Comparison of ENCODE assay signal across 11 mouse cellular contexts in genomic region chr14:73266166-73266565, GRCm38 (mm10). TPM values are rescaled to one million over a fixed set of nuclear protein-coding genes. Genes with fewer than 3 reads are reported as not detected.
A peak's percentile ranks its signal among the peaks of the same experiment; 100 is the strongest.
DNase-seq lines count a peak whose midpoint lies in the region; ATAC-seq and TF ChIP-seq lines count a peak whose summit lies in the region.
"Had no signal": no experiment of that assay in that cellular context is flagged by ENCODE, and none has a peak within 500 bp of the region (broad histone marks: within the 10 kb centered on the region; RNA-seq: fewer than 3 reads in every experiment).

No protein-coding gene starts in this region.

- no peaks in the 10 kb centered on the region for H3K4me1 ChIP-seq in cerebellum, adult 2 months (ENCODE audit: control insufficient read depth, insufficient read depth, low read length)
- 0 out of 2 replicates have a peak, but pooled peaks cover 3% of the 10 kb centered on the region for H3K4me1 ChIP-seq in lung, postnatal 0 days (ENCODE audit: insufficient read depth, low read depth, low read length)
- H3K4me1 ChIP-seq in hindbrain, embryonic 14.5 days (replicated peaks; ENCODE audit: control insufficient read depth, insufficient read depth, low read length): no peaks in the 10 kb centered on the region
- H3K4me1 ChIP-seq: heart, embryonic 15.5 days; liver, embryonic 15.5 days had no signal

- no peaks in the 10 kb centered on the region for H3K9me3 ChIP-seq in lung, postnatal 0 days (ENCODE audit: low read length)
- peaks cover 10% of the 10 kb centered on the region for H3K9me3 ChIP-seq in hindbrain, embryonic 14.5 days (ENCODE audit: control insufficient read depth, low read length)
- H3K9me3 ChIP-seq: heart, embryonic 15.5 days; liver, embryonic 15.5 days had no signal

- H3K27ac ChIP-seq in cerebellum, adult 2 months (ENCODE audit: insufficient read depth, low read length): no peak overlapping the region
- no peak overlapping the region for H3K27ac ChIP-seq in lung, postnatal 0 days (ENCODE audit: low read length)
- no peak overlapping the region for H3K27ac ChIP-seq in hindbrain, embryonic 14.5 days
- H3K27ac ChIP-seq: heart, embryonic 15.5 days; liver, embryonic 15.5 days had no signal

- ATAC-seq in lung, postnatal 0 days: no peak
- ATAC-seq in hindbrain, embryonic 14.5 days (ENCODE audit: low FRiP score): no peak

- no peaks in the 10 kb centered on the region for H3K27me3 ChIP-seq in cerebellum, adult 2 months (ENCODE audit: control insufficient read depth, insufficient read depth, low read length)
- H3K27me3 ChIP-seq in lung, postnatal 0 days (replicated peaks; ENCODE audit: insufficient read depth, low read length): no peaks in the 10 kb centered on the region
- H3K27me3 ChIP-seq in hindbrain, embryonic 14.5 days (ENCODE audit: control insufficient read depth, insufficient read depth, low read length): no peaks in the 10 kb centered on the region
- H3K27me3 ChIP-seq: heart, embryonic 15.5 days; liver, embryonic 15.5 days had no signal

- H3K36me3 ChIP-seq in lung, postnatal 0 days (ENCODE audit: insufficient read depth, low read length): no peaks in the 10 kb centered on the region
- H3K36me3 ChIP-seq in hindbrain, embryonic 14.5 days (replicated peaks; ENCODE audit: control insufficient read depth, insufficient read depth): peaks cover 29% of the 10 kb centered on the region

- 87% methylated on average over 3 of the region's 3 CpGs for WGBS in cerebellum, adult 2 months
- 69% methylated on average over 3 of the region's 3 CpGs for WGBS in lung, postnatal 0 days
- WGBS in hindbrain, embryonic 14.5 days: 88% methylated on average over 3 of the region's 3 CpGs

- no peak overlapping the region for H3K4me3 ChIP-seq in cerebellum, adult 2 months (replicated peaks; ENCODE audit: insufficient read depth, low read depth, low read length)
- no peak overlapping the region for H3K4me3 ChIP-seq in lung, postnatal 0 days (ENCODE audit: low read depth, low read length)
- no peak overlapping the region for H3K4me3 ChIP-seq in hindbrain, embryonic 14.5 days (replicated peaks; ENCODE audit: low read length)
- H3K4me3 ChIP-seq: heart, embryonic 15.5 days; liver, embryonic 15.5 days had no signal

- no peak overlapping the region for H3K4me2 ChIP-seq in lung, postnatal 0 days (replicated peaks; ENCODE audit: low read depth, low read length)
- H3K4me2 ChIP-seq in hindbrain, embryonic 14.5 days (replicated peaks): no peak overlapping the region
- H3K4me2 ChIP-seq: heart, embryonic 15.5 days; liver, embryonic 15.5 days had no signal

- no peak for TF ChIP-seq POLR2A in cerebellum, adult 2 months (IDR thresholded peaks at IDR 0.05; ENCODE audit: borderline replicate concordance, insufficient read depth, low read length)
- no peak for TF ChIP-seq POLR2A in brain, embryonic 14.5 days (IDR thresholded peaks at IDR 0.05; ENCODE audit: borderline replicate concordance, extremely low read depth, insufficient read depth, insufficient read length, poor library complexity, severe bottlenecking)

- TF ChIP-seq CTCF in cerebellum, adult 2 months (IDR thresholded peaks at IDR 0.05; ENCODE audit: borderline replicate concordance, insufficient read depth, low read depth, low read length): peak; percentile 17; the same call in 1 of the 2 replicates
- peak; percentile 47 for TF ChIP-seq CTCF in lung, postnatal 0 days (IDR thresholded peaks at IDR 0.05)
- TF ChIP-seq CTCF in brain, embryonic 14.5 days (IDR thresholded peaks at IDR 0.05; ENCODE audit: borderline replicate concordance, extremely low read depth, insufficient read depth, insufficient read length): peak; percentile 20; the same call in 1 of the 2 replicates

- TF ChIP-seq EP300 in lung, postnatal 0 days (IDR thresholded peaks at IDR 0.05): no peak

- DNase-seq in cerebellum, adult 2 months: no peak
- DNase-seq in cerebellum, adult 9-10 months: no peak
- DNase-seq in lung, postnatal 0 days (ENCODE audit: low spot score): no peak
- no peak for DNase-seq in lung, postnatal 14 days
- no peak for DNase-seq in brain, embryonic 14.5 days (ENCODE audit: low read depth)
- peak; percentile 32 for DNase-seq in thymus, postnatal 0 days (ENCODE audit: low spot score)
- no peak for DNase-seq in MN1 (ENCODE audit: low spot score)
- DNase-seq in hindbrain, embryonic 14.5 days (ENCODE audit: low spot score): no peak
- DNase-seq: kidney, postnatal 14 days had no signal

- H3K9ac ChIP-seq in lung, postnatal 0 days (replicated peaks; ENCODE audit: low read depth): no peak overlapping the region
- no peak overlapping the region for H3K9ac ChIP-seq in hindbrain, embryonic 14.5 days
- H3K9ac ChIP-seq: heart, embryonic 15.5 days; liver, embryonic 15.5 days had no signal

RNA-seq across cellular contexts. Expression of gene Lpar6, which starts 28.5 kb away (rescaled TPM):
- polyA plus RNA-seq in cerebellum, adult 2 months (2012; rRNA removed): 2.4 and 2.7 TPM in 2 replicates
- polyA plus RNA-seq in lung, postnatal 0 days (2015; fragmentation: Nextera tagmentation; extraction: Ambion mirVana): 10.3 and 10.5 TPM in 2 replicates
- polyA plus RNA-seq in brain, embryonic 14.5 days (2012; rRNA removed): 3.6 and 4.2 TPM in 2 replicates
- 60.6 and 60.9 TPM in 2 replicates for polyA plus RNA-seq in thymus, postnatal 0 days (2015; fragmentation: Nextera tagmentation; extraction: Ambion mirVana)
- polyA plus RNA-seq in hindbrain, embryonic 14.5 days (2014; fragmentation: Nextera tagmentation; extraction: Ambion mirVana): 4.2 and 4.6 TPM in 2 replicates

RNA-seq across cellular contexts. Expression of gene Rb1, which starts 59.5 kb away (rescaled TPM):
- polyA plus RNA-seq in cerebellum, adult 2 months (2012; rRNA removed): 21.2 and 22.4 TPM in 2 replicates
- 14.3 and 14.7 TPM in 2 replicates for polyA plus RNA-seq in lung, postnatal 0 days (2015; fragmentation: Nextera tagmentation; extraction: Ambion mirVana)
- 31.1 and 38.2 TPM in 2 replicates for polyA plus RNA-seq in brain, embryonic 14.5 days (2012; rRNA removed)
- polyA plus RNA-seq in thymus, postnatal 0 days (2015; fragmentation: Nextera tagmentation; extraction: Ambion mirVana): 51.7 and 54.3 TPM in 2 replicates
- polyA plus RNA-seq in hindbrain, embryonic 14.5 days (2014; fragmentation: Nextera tagmentation; extraction: Ambion mirVana): 29.2 and 32.2 TPM in 2 replicates
